Mouse (Mus musculus) embryo, embryonic 10 days (tissue): ENCODE measurements around the gene Pi4kb.

ENCODE experiments used
- DNase-seq: peaks from one replicate; pipeline ENCODE4 v3.0.0-alpha.2; 2015; ENCODE audit warnings: low spot score

Pi4kb gene

GRCm38 (mm10) chr3:94953764-94954616 is 20.5 kb upstream of the Pi4kb start, which contains the start of gene Rfx5:
Gene Rfx5 (plus strand): TSS chr3:94954075.
- peak; percentile 97 for DNase-seq

- DNase-seq = no peak
Observed at GRCm38 (mm10) chr3:94958295-94958694, 16.2 kb upstream of the Pi4kb start.

GRCm38 (mm10) chr3:94959871-94960270 is 14.7 kb upstream of the Pi4kb start:
- no peak for DNase-seq

- no peak for DNase-seq
Observed at GRCm38 (mm10) chr3:94960322-94960721, 14.2 kb upstream of the Pi4kb start.

- DNase-seq = no peak
Observed at GRCm38 (mm10) chr3:94964989-94965388, 9.5 kb upstream of the Pi4kb start.

- DNase-seq = no peak
Observed at GRCm38 (mm10) chr3:94965878-94966277, 8.7 kb upstream of the Pi4kb start.

GRCm38 (mm10) chr3:94972552-94972951 is 2.0 kb upstream of the Pi4kb start:
- no peak for DNase-seq

GRCm38 (mm10) chr3:94973620-94974019 is 911 bp upstream of the Pi4kb start:
- DNase-seq = no peak

GRCm38 (mm10) chr3:94974026-94974527 is 454 bp upstream of the Pi4kb start:
- DNase-seq = no peak

GRCm38 (mm10) chr3:94984312-94984711 is 9.8 kb downstream of the Pi4kb start:
- DNase-seq = no peak

GRCm38 (mm10) chr3:94985513-94985912 is 11.0 kb downstream of the Pi4kb start:
- no peak for DNase-seq

GRCm38 (mm10) chr3:94987578-94987977 is 13.0 kb downstream of the Pi4kb start:
- no peak for DNase-seq

GRCm38 (mm10) chr3:94989159-94989761 is 14.7 kb downstream of the Pi4kb start:
- no peak for DNase-seq

GRCm38 (mm10) chr3:94996946-94997345 is 22.4 kb downstream of the Pi4kb start:
- peak; percentile 60 for DNase-seq

GRCm38 (mm10) chr3:95002569-95002968 is 28.0 kb downstream of the Pi4kb start:
- no peak for DNase-seq

- DNase-seq = no peak
Observed at GRCm38 (mm10) chr3:95003273-95003672, 28.7 kb downstream of the Pi4kb start.

GRCm38 (mm10) chr3:95005651-95006050 is 31.1 kb downstream of the Pi4kb start:
- DNase-seq = no peak

- DNase-seq = no peak
Observed at GRCm38 (mm10) chr3:95007706-95008105, 33.2 kb downstream of the Pi4kb start.

GRCm38 (mm10) chr3:95010396-95010795 is 35.9 kb downstream of the Pi4kb start:
- no peak for DNase-seq

GRCm38 (mm10) chr3:95012982-95013381 is 38.5 kb downstream of the Pi4kb start:
- DNase-seq = no peak

- no peak for DNase-seq
Observed at GRCm38 (mm10) chr3:95013699-95014427, 39.3 kb downstream of the Pi4kb start.

- peak; percentile 69 for DNase-seq
Observed at GRCm38 (mm10) chr3:95014428-95015151, 40.1 kb downstream of the Pi4kb start.
